Mouse (Mus musculus): Measurements from ENCODE around the gene Cobll1. TPM values are rescaled to one million over a fixed set of nuclear protein-coding genes. Genes with fewer than 3 reads are reported as not detected.

Cobll1 gene
- total RNA-seq, 2 experiments from 2014 or later, result 264 to 353 TPM

DNA sequence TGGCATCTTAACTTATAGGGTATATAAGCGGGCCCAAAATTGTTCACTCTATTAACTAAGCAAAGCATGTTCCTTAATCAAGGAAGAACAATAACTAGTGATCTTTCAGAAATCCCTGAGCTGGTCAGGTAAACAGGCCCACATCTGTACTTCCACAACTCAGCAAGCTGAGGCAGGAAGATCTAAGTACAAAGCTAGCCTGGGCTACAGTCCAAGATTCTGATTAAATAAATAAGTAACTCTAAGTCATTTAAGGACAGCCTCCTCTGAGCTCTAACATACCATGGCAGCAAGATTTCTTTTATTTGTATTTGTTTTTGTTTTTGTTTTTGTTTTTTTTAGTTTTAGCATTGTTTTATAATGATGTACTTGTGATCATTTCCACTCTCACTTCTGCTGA lies 42.2 kb downstream of the Cobll1 start:
- DNase-seq, result no peak

DNA sequence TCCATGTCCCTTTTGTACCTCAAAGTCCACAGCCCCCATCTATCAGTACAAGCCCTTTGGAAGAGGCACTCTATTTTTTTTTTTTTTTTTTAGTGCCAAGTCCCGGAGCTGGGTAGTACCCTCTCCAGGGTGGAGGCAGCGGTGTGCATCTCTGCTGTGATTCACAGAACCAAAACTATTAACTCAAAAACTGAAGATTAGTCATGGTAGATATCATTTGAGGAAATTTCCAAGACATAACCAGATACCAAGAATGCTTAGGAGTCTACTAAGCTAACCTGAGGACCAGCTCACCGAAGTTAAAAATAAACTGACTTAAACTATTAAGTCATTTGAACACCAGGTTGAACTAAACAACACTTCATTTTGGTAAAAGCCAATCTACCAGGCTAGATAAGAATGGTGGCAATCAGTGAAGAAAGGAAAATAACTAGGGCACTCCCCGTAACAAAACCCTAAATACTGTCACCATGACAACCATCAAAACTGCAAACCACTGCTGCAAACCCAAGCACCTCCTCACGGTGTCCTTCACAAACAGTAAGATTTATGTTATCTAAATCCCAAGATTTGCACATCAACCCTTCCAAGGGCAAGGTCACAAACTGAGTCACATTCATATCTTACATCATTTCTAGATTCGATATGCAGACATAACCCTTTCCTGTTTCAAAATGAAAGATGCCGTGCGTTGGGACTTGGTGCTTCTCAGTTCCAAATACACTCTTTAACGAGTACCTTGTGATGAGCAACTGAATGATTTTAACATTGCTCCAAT lies 43.8 kb downstream of the Cobll1 start:
- peak; percentile 37 to 53 for DNase-seq

DNA sequence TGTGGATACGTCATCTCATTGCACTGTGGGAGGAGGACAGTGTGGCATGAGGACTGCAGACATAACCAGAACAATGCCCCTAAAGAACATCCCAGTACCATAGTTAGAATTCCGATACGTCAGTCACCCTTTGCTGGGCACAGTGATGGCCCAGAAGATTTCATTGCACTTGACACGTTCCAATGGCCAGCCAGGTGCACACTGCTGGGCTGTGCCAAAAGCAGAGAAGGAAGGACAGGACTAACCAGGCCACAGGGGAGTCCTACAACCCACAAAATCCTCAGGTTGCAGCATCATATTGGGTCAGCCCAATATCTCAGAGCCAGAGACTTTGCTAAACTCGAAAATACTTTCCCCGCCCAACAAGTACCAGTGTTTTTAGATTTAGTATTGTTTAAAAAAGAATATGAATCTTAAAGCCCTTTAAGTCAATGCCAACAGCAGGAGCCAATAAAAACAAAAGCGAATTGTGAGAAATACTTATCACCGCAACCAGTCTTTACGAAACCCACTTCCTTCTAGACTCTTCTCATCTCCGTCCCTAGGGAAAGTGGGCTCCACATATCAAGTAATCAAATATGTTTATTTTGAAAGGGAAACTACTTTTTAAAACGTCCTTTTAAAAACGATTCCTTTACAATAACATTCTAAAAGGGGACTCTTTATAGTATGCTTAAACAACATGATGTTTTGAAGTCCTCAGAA lies 46.0 kb downstream of the Cobll1 start:
- DNase-seq, result no peak

DNA sequence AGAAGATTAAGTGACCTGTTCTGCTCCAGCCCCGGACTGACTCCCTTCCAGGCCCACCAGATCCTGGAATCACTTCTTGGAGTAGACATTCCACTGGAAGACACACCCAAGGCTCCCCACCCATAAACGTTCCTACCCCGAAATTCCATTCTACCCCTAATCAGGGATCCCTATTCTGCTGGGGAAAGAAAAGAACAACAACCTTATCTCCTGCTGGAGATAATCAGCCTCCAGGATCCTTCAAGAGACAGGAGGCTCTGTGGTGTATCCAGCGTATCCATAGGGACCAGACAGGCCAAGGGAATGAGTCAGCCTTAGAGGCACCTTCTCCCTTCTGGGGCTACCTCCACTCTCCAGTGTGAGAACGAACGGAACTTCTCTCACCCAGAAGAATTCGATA lies 47.8 kb downstream of the Cobll1 start:
- peak in 1 of 2 experiments; percentile 37 for DNase-seq

DNA sequence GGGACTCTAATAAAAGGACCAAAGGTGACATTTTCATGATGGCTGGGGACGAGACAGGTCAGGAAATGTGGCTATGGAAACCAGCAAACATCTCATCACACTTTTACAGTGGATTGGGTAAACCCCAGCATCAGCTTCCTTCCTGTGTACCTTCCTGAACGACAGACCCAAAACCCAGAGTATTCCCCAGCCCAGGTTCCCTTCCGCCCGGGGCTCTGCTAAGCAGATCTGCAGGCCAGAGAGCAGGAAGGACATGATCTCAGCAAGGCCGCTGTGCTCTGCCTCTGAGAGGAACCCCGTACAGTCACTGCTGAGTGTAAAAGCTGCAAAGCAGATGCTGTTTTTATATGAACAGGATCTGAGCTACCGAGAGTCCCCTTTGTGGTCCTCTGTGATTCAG lies 49.9 kb downstream of the Cobll1 start:
- DNase-seq, result peak; percentile 50 to 62

DNA sequence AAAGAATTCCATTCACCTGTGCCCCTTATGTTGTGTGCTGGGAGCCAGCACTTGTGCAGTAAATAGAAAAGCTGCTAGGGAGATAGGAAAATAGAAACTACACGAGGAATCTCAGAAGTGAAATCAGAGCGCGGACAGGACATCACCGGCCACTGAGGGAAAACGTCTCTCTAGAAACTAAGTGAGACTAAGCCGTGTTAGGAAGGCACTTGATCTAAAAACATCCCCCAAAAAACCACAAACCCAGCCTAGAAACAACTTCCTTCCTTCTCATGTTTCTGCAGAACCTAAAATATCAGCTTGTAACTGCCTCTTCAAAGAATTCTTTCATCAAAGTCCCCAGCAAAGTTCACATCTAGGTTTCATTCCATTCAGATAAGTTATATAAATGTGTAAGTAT lies 50.6 kb downstream of the Cobll1 start:
- no peak for DNase-seq

DNA sequence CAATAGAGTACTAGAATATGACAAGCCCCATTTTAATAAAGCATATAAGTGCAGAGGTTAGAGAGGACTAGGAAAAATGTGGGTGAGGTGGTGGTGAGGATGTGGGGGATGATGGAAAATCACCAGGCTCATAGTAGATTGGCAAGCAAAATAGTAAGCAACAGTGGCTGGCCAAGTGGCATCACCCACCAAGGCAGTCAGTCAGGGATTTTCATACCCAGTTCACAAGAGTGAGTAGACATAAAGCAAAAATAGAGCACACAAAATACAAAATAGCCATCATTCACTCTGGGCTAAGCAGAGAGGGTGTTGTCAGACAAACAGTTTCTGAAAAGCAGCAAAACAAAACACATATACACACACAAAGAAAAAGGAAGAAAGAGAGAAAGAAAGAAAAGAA lies 51.6 kb downstream of the Cobll1 start:
- no peak for DNase-seq

DNA sequence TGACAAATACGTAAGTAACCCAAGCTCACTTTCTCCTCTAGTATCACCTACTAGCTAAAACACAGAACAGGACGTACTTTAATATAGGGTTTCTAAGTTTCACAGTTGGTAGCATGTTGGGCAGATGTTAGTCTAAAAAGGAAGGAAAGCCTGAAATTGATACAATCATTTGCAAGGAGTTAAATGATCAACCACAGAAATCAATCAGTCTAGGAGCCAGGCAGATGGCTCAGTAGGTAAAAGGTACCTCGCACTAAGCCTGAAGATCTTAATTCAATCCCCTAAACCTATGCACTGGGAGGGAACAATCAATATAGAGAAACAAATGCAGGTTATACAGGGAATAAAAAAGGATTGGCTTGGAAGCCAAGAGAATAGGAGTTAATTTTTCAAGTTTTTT lies 52.0 kb downstream of the Cobll1 start:
- DNase-seq, result no peak

DNA sequence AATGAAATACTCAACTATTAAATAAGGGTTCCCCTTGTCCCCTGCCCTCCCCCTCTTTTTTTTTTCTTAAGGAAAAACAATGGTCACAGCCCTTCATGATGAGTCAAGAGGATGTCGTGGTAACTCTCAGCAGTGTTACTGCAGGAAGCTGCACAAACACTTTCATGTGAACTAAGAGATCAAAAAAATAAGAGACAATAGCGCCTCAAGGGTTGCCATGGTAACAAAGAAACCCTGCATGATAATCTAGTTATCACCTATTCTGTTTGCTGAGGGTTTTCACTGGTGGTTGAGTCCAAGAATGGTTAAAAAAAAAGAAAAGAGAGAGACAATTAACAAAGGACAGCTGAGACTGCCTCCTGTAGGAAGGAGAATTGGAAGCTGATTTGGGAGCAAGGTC lies 56.5 kb downstream of the Cobll1 start:
- DNase-seq, result no peak

DNA sequence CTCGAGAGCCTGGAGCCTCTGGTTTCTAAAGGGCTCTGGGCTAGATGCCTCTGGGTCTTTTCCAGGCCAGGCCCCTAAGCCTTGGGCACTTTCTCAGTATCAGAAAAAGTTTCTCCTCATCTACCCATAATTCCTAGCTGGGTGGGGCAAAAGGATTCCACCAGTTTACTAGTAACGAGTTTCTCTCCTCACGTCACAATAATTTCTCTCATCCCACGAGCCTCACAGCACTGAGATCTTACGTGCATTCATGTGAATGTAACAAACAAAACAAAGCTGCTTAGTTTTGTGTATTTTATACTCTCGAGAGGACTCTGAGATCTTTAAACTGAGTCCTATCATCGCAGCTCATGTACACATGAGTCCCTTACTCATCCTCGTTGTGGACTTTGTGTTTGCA lies 57.5 kb downstream of the Cobll1 start:
- DNase-seq, result no peak

DNA sequence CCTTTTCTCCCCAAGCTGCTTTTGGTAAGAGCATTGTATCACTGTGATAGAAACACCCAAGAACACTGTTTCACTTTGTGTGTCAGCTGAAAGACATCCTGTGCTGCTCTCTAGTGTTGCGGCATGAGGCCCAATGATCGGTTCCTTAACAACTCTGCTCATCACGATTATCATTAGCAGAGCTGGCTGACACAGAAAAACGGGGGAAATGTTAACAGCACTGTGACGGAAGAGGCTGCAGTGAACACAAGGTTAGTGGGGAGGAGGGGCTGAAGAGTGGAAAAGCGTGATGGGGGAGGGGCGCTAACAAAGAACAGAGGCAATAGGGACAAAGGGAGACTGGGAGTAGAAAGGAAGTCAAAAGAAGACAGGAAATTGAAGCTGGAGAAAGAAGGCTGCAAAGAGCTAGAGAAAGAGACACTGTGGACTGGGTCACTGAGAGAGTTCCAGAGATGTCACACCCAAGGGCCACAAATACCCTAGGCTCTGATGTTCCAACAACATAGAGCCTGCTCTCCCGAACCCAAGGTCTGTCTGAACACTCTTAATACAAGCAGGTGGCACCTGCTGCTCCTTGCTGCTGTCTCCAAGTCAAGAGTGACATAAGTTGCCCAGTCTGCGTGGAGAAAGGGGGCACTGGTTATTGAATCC lies 58.0 kb downstream of the Cobll1 start:
- DNase-seq, result peak; percentile 30 to 41

DNA sequence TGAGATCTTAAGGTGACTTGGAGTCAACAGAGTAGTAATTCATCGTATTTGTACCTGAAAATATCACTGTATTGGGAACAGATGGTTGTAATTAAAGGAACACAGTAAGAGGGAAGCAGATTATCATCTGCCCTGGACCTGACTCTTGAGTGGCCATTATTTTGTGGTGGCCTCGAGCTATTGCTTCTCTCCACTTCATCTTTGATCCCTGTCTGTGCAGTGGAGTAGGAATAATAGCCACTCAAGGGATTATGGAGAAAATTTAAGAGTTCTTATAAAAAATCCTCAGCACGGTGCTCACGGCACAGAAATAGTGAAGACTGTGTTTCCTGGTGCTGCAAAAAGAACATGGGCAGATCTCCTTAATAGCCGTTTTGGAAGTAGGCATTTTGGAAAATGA lies 63.6 kb downstream of the Cobll1 start:
- DNase-seq, result no peak

DNA sequence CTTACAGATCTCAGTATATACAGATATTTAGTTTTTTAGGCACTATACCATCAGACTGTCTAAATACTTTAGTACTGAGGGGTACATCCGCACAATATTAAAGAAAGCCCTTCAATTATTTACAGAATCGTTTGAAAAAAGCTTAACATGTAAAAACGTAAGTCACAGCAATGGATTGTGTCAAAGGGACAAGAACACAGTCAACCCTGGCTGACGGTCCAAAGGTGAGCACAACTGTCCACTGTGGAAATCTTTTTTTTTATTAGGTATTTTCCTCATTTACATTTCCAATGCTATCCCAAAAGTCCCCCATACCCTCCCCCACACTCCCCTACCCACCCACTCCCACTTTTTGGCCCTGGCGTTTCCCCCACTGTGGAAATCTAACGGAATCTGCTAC lies 67.1 kb downstream of the Cobll1 start:
- no peak for DNase-seq

DNA sequence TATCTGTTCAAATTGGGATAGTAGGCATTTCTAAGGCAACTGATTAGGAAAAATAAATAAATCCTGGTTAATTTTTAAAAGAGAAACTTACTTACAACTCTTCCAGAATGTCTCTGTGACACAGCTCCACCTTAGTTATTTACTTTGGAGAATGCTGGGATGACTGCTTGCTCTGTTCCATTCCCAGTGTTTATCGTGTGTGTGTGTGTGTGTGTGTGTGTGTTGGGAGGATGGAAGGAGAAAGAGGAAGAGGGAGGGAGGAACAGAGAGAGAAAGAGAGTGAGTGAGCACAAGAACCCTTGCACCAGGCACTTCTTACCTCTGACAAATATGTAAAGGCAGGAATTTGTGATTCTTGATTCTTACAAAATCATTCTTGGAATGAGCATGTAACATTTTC lies 67.7 kb downstream of the Cobll1 start:
- no peak for DNase-seq

DNA sequence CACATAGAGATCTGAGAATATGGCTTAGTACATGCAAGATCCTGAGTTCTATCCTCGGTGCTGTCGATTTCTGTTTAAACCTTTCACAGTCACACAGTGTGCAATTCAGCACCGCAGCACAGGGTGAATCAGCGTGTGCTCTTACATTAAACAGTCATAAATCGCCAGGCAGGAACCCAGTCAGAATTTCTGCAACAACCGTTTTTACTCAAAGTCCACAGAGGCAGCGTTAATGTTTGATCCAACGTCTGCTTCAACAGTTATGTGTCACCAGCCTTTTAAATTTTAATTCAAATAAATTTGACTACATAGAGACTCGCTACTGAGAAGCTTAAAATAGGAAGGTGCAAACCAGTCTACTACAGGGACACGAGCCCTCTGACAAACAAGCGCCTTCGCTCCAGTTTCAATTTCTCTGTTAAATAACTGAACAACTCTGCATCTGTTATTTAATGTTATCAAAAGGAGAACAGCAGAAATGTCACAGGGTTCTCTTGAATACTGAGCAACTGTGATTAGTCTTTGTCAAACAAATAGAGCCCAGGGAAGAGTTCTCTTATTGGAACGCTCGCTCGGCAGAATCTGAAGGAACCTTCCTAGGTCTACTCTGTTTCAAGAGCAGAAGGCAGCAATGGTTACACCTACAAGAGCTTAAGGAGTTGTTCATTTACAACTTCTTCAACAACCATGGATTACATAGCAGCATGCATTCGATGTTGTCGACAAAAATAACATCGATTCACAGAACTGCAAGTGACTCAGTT lies 68.3 kb downstream of the Cobll1 start:
- peak; percentile 36 to 50 for DNase-seq

DNA sequence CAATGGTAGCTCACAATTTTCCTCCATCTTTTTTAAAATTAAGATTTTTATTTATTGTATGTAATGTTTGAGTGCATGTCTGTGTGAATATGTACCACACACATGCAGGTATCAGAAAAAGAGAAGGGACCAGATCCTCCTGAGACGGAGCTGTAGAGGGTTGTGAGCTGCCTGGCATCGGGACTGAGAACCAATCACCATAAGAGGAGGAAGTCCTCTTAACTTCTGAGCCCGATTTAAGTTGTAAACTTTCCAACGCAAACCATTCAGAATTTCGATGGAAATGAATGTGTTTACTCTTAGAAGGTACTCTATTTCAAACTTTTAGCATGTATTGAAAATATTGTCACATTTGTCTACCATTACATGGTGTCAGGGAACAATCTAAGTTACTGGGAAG lies 68.9 kb downstream of the Cobll1 start:
- no peak for DNase-seq

DNA sequence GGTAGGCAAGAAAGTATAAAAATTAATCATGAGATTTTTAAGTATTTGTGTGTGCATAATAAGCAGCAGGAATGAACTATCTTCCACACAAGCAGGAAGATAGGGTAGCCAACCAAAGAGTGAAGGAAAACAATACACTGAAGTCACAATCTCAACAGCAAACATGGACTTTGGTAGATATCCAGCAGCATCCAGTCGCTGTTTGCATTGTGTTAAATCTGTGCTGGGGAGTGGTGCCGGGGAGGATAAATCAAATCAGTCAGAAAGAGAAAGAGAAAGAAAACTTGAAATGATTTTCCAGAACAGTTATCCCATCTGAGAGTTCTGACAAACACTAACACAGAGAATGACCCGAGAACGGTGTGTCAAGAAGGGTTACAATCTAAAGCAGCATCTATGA lies 75.2 kb downstream of the Cobll1 start:
- no peak for DNase-seq

DNA sequence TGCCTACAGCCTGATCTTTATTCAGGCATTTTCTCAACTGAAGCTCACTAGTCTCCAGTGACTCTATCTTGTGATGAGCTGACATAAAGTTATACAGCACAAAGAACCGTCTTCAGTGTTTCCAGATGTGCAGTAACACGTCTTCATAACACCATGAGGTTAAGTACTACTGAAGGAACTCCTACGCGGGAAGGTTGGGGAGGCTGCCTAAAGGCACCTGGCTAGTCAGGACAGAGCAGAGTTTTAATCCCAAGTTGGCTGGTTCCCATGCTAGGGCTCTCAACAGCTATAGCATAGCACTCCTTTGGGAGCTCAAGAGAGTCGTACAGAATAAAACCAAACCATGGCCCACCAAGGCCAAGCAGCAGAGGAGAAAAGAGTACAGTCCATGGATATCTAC lies 76.6 kb downstream of the Cobll1 start:
- no peak for DNase-seq

DNA sequence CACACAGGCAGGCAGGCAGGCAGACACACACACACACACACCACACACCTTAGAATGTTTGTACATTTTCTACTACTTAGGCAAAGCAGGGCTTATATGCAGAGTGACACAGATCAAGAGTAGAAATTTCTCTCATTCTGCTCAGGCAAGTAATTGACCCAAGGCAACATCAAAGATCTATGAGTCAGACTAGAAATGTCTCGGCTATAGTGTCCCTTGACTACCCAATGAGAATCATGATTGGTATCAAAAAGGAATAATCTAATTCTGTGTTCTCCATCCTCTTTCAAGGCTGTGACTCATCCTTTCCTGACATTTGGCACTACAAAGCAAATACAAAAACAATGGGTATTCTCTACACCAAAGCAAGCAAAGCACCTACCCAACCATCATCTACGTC lies 77.5 kb downstream of the Cobll1 start:
- DNase-seq, result no peak

DNA sequence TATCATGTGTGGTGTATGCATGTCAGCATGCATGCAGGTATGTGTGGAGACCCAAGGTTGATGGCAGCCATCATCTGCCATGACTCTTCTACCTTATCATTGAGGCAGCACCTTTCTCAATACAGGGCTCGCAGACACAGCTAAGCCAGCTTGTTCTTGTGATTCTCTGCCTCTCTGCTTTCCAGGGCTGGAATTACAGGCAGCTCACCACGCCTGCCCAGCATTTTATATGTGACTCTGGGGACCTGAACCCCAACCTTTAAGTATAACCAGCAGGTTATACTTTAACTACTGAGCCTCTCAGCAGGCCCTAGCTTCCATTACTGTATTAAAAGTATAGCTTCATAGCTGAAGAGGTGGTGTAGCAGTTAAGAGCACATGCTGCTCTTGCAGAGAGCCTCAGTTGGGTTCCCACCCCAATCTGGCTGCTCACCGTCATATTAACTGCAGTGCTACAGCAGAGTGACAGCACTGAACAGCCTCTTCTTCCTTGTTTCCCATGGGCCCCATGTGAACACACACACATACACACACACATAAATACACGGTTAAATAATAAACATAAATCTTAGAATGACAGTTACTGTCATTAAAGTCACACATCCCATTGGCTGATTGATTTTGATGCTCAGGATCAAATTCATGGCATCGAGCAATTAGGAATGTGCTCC lies 81.1 kb downstream of the Cobll1 start:
- no peak for DNase-seq

DNA sequence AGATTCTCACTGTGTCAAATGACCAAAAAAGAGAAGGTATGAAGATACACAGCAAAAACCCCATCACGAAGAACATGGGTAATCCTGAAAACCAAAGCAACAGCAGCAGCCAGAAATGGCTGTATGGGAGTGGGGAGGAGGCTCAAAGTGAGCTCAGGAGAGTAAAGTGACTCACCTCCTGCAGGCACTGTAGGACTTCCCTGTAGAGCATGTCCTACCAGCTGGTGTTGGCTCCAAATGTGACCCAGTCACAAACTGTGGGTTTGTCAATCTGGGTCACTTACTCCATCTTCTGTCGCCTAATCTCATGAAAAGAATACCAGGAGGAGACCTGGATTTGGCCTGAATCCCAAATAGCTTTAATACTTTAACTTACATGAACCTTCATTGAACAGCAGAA lies 81.9 kb downstream of the Cobll1 start:
- DNase-seq, result no peak

DNA sequence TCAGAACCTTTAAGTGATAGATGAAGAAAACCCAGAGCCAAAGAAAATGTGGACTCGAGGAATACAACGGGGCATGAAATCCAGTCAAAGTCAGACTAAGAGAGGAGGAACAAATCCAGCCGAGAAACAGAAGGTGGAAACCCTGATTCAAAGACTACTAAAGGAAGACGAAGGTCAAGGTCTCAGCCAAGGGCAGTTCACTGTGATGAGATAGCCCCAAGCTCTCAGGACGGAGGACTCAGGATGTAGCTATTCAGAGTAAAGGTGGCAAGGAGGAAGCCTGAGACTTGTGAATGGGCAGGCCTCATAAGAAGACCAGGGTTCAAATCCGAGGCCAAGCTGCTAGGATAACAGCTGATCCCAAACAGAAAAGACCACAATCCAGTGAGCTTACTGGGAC lies 90.3 kb downstream of the Cobll1 start:
- DNase-seq, result peak; percentile 18 to 27

All from adrenal gland, postnatal 36 days (tissue).